10 mouse cellular contexts compared by ENCODE assay signal in the genomic region with DNA sequence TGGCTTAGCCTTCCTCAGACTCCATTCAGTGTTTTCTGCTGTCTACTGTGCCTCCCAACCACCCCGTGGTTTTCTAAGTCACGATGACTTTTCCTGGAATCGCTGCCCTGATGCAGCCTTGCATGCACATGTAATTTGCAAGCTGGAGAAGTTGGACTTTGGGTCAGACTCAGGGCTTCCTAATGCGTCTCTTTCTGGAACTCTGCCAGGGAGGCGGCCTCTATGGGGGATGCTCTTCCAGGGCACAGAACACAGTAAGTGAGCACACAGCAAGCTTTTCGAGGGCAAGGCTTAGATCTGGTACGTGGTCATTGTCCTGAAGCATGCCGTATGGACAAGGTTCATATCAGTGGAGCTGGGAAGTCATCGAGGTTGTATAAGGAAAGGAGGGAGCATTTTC. TPM values are rescaled to one million over a fixed set of nuclear protein-coding genes. Genes with fewer than 3 reads are reported as not detected.
DNase-seq lines count a peak whose midpoint lies in the region; ATAC-seq and TF ChIP-seq lines count a peak whose summit lies in the region.
"Had no signal": no experiment of that assay in that cellular context is flagged by ENCODE, and none has a peak within 500 bp of the region (broad histone marks: within the 10 kb centered on the region; RNA-seq: fewer than 3 reads in every experiment).

No protein-coding gene starts in this region.

- H3K4me2 ChIP-seq in liver, postnatal 0 days (ENCODE audit: low read depth, low read length): no peak overlapping the region
- H3K4me2 ChIP-seq in liver, embryonic 12.5 days: no peak overlapping the region
- no peak overlapping the region for H3K4me2 ChIP-seq in embryonic facial prominence, embryonic 15.5 days (replicated peaks)
- no peak overlapping the region for H3K4me2 ChIP-seq in forebrain, embryonic 15.5 days (replicated peaks)
- H3K4me2 ChIP-seq: lung, embryonic 15.5 days had no signal

- TF ChIP-seq CTCF in liver, postnatal 0 days (IDR thresholded peaks at IDR 0.05; ENCODE audit: low read depth): no peak

- ATAC-seq in liver, postnatal 0 days: no peak
- no peak for ATAC-seq in liver, embryonic 12.5 days
- ATAC-seq in embryonic facial prominence, embryonic 15.5 days (ENCODE audit: insufficient number of reproducible peaks, low FRiP score, low TSS enrichment, low read depth): 0 out of 2 replicates have a peak, but pooled peaks have one; percentile 11
- ATAC-seq in forebrain, embryonic 15.5 days (replicated peaks): no peak

- H3K27ac ChIP-seq in liver, postnatal 0 days (ENCODE audit: low read depth): no peak overlapping the region
- H3K27ac ChIP-seq in liver, embryonic 12.5 days: no peak overlapping the region
- no peak overlapping the region for H3K27ac ChIP-seq in embryonic facial prominence, embryonic 15.5 days (replicated peaks)
- H3K27ac ChIP-seq in forebrain, embryonic 15.5 days (replicated peaks): no peak overlapping the region
- H3K27ac ChIP-seq: heart, adult 2 months; lung, embryonic 15.5 days had no signal

- H3K4me3 ChIP-seq in liver, postnatal 0 days (ENCODE audit: low read depth, low read length): no peak overlapping the region
- H3K4me3 ChIP-seq in liver, embryonic 12.5 days: no peak overlapping the region
- no peak overlapping the region for H3K4me3 ChIP-seq in embryonic facial prominence, embryonic 15.5 days (replicated peaks)
- no peak overlapping the region for H3K4me3 ChIP-seq in forebrain, embryonic 15.5 days
- H3K4me3 ChIP-seq: heart, adult 2 months; lung, embryonic 15.5 days had no signal

- H3K9ac ChIP-seq in liver, postnatal 0 days (replicated peaks): no peak overlapping the region
- H3K9ac ChIP-seq in liver, embryonic 12.5 days: no peak overlapping the region
- no peak overlapping the region for H3K9ac ChIP-seq in embryonic facial prominence, embryonic 15.5 days
- H3K9ac ChIP-seq in forebrain, embryonic 15.5 days (replicated peaks): no peak overlapping the region
- H3K9ac ChIP-seq: lung, embryonic 15.5 days had no signal

- 49% methylated on average over 9 of the region's 9 CpGs for WGBS in liver, postnatal 0 days (ENCODE audit: insufficient replicate concordance)
- 61% methylated on average over 9 of the region's 9 CpGs for WGBS in liver, embryonic 12.5 days (ENCODE audit: insufficient replicate concordance)
- 64% methylated on average over 9 of the region's 9 CpGs for WGBS in embryonic facial prominence, embryonic 15.5 days
- 73% methylated on average over 9 of the region's 9 CpGs for WGBS in forebrain, embryonic 15.5 days

- H3K4me1 ChIP-seq in liver, postnatal 0 days (ENCODE audit: insufficient read depth): peaks cover 4% of the 10 kb centered on the region; the same call in 1 of the 2 replicates
- no peaks in the 10 kb centered on the region for H3K4me1 ChIP-seq in liver, embryonic 12.5 days
- H3K4me1 ChIP-seq in embryonic facial prominence, embryonic 15.5 days: 0 out of 2 replicates have a peak, but pooled peaks cover 7% of the 10 kb centered on the region
- H3K4me1 ChIP-seq in forebrain, embryonic 15.5 days: no peaks in the 10 kb centered on the region

- peak; percentile 41 for DNase-seq in adrenal gland, postnatal 14 days
- DNase-seq in adrenal gland, postnatal 25 days: no peak
- peak; percentile 42 for DNase-seq in liver, postnatal 0 days
- DNase-seq in kidney, postnatal 14 days: peak; percentile 81
- DNase-seq in layer of hippocampus, postnatal 36 days: no peak
- DNase-seq: heart, adult 2 months had no signal

- H3K36me3 ChIP-seq in liver, postnatal 0 days (replicated peaks; ENCODE audit: insufficient read depth, low read length): no peaks in the 10 kb centered on the region
- H3K36me3 ChIP-seq in liver, embryonic 12.5 days: no peaks in the 10 kb centered on the region
- no peaks in the 10 kb centered on the region for H3K36me3 ChIP-seq in embryonic facial prominence, embryonic 15.5 days
- H3K36me3 ChIP-seq in forebrain, embryonic 15.5 days: no peaks in the 10 kb centered on the region
- H3K36me3 ChIP-seq: lung, embryonic 15.5 days had no signal

- no peaks in the 10 kb centered on the region for H3K9me3 ChIP-seq in liver, postnatal 0 days (ENCODE audit: low read length)
- no peaks in the 10 kb centered on the region for H3K9me3 ChIP-seq in liver, embryonic 12.5 days (replicated peaks)
- H3K9me3 ChIP-seq in embryonic facial prominence, embryonic 15.5 days (replicated peaks): no peaks in the 10 kb centered on the region
- no peaks in the 10 kb centered on the region for H3K9me3 ChIP-seq in forebrain, embryonic 15.5 days
- H3K9me3 ChIP-seq: lung, embryonic 15.5 days had no signal

- no peak for TF ChIP-seq EP300 in liver, postnatal 0 days (IDR thresholded peaks at IDR 0.05; ENCODE audit: low read depth)

- no peaks in the 10 kb centered on the region for H3K27me3 ChIP-seq in liver, postnatal 0 days (ENCODE audit: insufficient read depth, low read length)
- no peaks in the 10 kb centered on the region; the same call in 1 of the 2 replicates for H3K27me3 ChIP-seq in liver, embryonic 12.5 days (replicated peaks)
- no peaks in the 10 kb centered on the region for H3K27me3 ChIP-seq in embryonic facial prominence, embryonic 15.5 days
- no peaks in the 10 kb centered on the region for H3K27me3 ChIP-seq in forebrain, embryonic 15.5 days
- H3K27me3 ChIP-seq: lung, embryonic 15.5 days had no signal

RNA-seq across cellular contexts. Expression of gene Jun, which starts 10.9 kb away (rescaled TPM):
- 68.6 and 95.7 TPM in 2 replicates for total RNA-seq in adrenal gland, postnatal 14 days (2021)
- 114 and 133 TPM in 2 replicates for total RNA-seq in adrenal gland, postnatal 25 days (2021)
- polyA plus RNA-seq in liver, postnatal 0 days (2015; fragmentation: Nextera tagmentation; extraction: Ambion mirVana): 5.7 and 6.4 TPM in 2 replicates
- polyA plus RNA-seq in liver, embryonic 12.5 days (2016; fragmentation: Nextera tagmentation; extraction: Ambion mirVana): 12.0 and 12.2 TPM in 2 replicates
- 92.4 and 105 TPM in 2 replicates for polyA plus RNA-seq in embryonic facial prominence, embryonic 15.5 days (2015; fragmentation: Nextera tagmentation; extraction: Ambion mirVana)
- total RNA-seq in layer of hippocampus, postnatal 36 days (2021): 100 to 1,000 TPM; 108 to 114 TPM
- 80.2 and 85.5 TPM in 2 replicates for polyA plus RNA-seq in forebrain, embryonic 15.5 days (2015; fragmentation: Nextera tagmentation; extraction: Ambion mirVana)

Comparison
In these comparisons a context has a peak if more than half of its experiments do, and no peak if none do; other contexts are left out.
1. DNase-seq: peak in adrenal gland, postnatal 14 days (single experiment), liver, postnatal 0 days (single experiment) and kidney, postnatal 14 days (single experiment); none in adrenal gland, postnatal 25 days (single experiment) and layer of hippocampus, postnatal 36 days (0 of 2).